Mouse (Mus musculus): ENCODE measurements at regions not wholly inside any gene's neighbourhood (a gene's known extent, or its start where the extent isn't known, plus 50 kb on each side); places are given as distances from the start of the nearest gene placed in this dataset.

GRCm38 (mm10) chr15:62578788-62579187 is 1266.2 kb downstream of the Gsdmc2 start:
- DNase-seq (ENCODE audit: low read depth in 1 of 2, low spot score in 2 of 2), result no peak
- TF ChIP-seq CTCF (IDR thresholded peaks at IDR 0.05; ENCODE audit: extremely low read depth, insufficient read depth, insufficient read length, insufficient replicate concordance), result no peak
- TF ChIP-seq POLR2A (IDR thresholded peaks at IDR 0.05; ENCODE audit: low read depth, low read length), result no peak
- 90% methylated on average over 3 of the region's 3 CpGs for WGBS
- H3K27me3 ChIP-seq (ENCODE audit: control insufficient read depth, insufficient read depth, low read length), result no peaks in the 10 kb centered on the region
- H3K36me3 ChIP-seq (ENCODE audit: control insufficient read depth, insufficient read depth, low read length), result no peaks in the 10 kb centered on the region
- H3K4me3 ChIP-seq (ENCODE audit: extremely low read depth, insufficient read depth, insufficient read length), result no peak overlapping the region
- H3K27ac ChIP-seq (ENCODE audit: insufficient read depth, low read length), result no peak overlapping the region
- H3K4me1 ChIP-seq (ENCODE audit: control insufficient read depth, insufficient read depth, insufficient read length), result no peaks in the 10 kb centered on the region

GRCm38 (mm10) chr15:62575791-62576190 is 1269.2 kb downstream of the Gsdmc2 start:
- H3K27ac ChIP-seq (ENCODE audit: insufficient read depth, low read length), result no peak overlapping the region
- H3K4me1 ChIP-seq (ENCODE audit: control insufficient read depth, insufficient read depth, insufficient read length), result no peaks in the 10 kb centered on the region
- H3K4me3 ChIP-seq (ENCODE audit: extremely low read depth, insufficient read depth, insufficient read length), result no peak overlapping the region
- no peaks in the 10 kb centered on the region for H3K27me3 ChIP-seq (ENCODE audit: control insufficient read depth, insufficient read depth, low read length)
- no peak for DNase-seq (ENCODE audit: low read depth in 1 of 2, low spot score in 2 of 2)
- TF ChIP-seq CTCF (IDR thresholded peaks at IDR 0.05; ENCODE audit: extremely low read depth, insufficient read depth, insufficient read length, insufficient replicate concordance) (no peak), POLR2A (IDR thresholded peaks at IDR 0.05; ENCODE audit: low read depth, low read length) (no peak)
- H3K36me3 ChIP-seq (ENCODE audit: control insufficient read depth, insufficient read depth, low read length), result no peaks in the 10 kb centered on the region
- WGBS, result 88% methylated on average over 2 of the region's 2 CpGs

- Histone ChIP-seq H3K4me1 (ENCODE audit: control insufficient read depth, insufficient read depth, insufficient read length) (no peaks in the 10 kb centered on the region), H3K4me3 (ENCODE audit: extremely low read depth, insufficient read depth, insufficient read length) (no peak overlapping the region), H3K27me3 (ENCODE audit: control insufficient read depth, insufficient read depth, low read length) (no peaks in the 10 kb centered on the region), H3K36me3 (ENCODE audit: control insufficient read depth, insufficient read depth, low read length) (no peaks in the 10 kb centered on the region), H3K27ac (ENCODE audit: insufficient read depth, low read length) (no peak overlapping the region; the same call in 1 of the 2 replicates)
- TF ChIP-seq POLR2A (IDR thresholded peaks at IDR 0.05; ENCODE audit: low read depth, low read length) (no peak), CTCF (IDR thresholded peaks at IDR 0.05; ENCODE audit: extremely low read depth, insufficient read depth, insufficient read length, insufficient replicate concordance) (no peak)
- 91% methylated on average over 7 of the region's 7 CpGs for WGBS
- no peak for DNase-seq (ENCODE audit: low read depth in 1 of 2, low spot score in 2 of 2)
These were observed 1273.2 kb downstream of the Gsdmc2 start for GRCm38 (mm10) chr15:62571803-62572202.

- WGBS, result 85% methylated on average over 7 of the region's 7 CpGs
- DNase-seq (ENCODE audit: low read depth in 1 of 2, low spot score in 2 of 2), result no peak
- Histone ChIP-seq H3K27me3 (ENCODE audit: control insufficient read depth, insufficient read depth, low read length) (no peaks in the 10 kb centered on the region), H3K27ac (ENCODE audit: insufficient read depth, low read length) (no peak overlapping the region), H3K4me3 (ENCODE audit: extremely low read depth, insufficient read depth, insufficient read length) (no peak overlapping the region), H3K36me3 (ENCODE audit: control insufficient read depth, insufficient read depth, low read length) (no peaks in the 10 kb centered on the region), H3K4me1 (ENCODE audit: control insufficient read depth, insufficient read depth, insufficient read length) (no peaks in the 10 kb centered on the region)
- TF ChIP-seq CTCF (IDR thresholded peaks at IDR 0.05; ENCODE audit: extremely low read depth, insufficient read depth, insufficient read length, insufficient replicate concordance) (no peak), POLR2A (IDR thresholded peaks at IDR 0.05; ENCODE audit: low read depth, low read length) (no peak)
These were observed 1275.9 kb downstream of the Gsdmc2 start for GRCm38 (mm10) chr15:62568788-62569713.

- no peaks in the 10 kb centered on the region for H3K4me1 ChIP-seq (ENCODE audit: control insufficient read depth, insufficient read depth, insufficient read length)
- DNase-seq (ENCODE audit: low read depth in 1 of 2, low spot score in 2 of 2), result no peak
- WGBS, result 86% methylated on average over 4 of the region's 4 CpGs
- no peak for TF ChIP-seq POLR2A (IDR thresholded peaks at IDR 0.05; ENCODE audit: low read depth, low read length)
- no peak for TF ChIP-seq CTCF (IDR thresholded peaks at IDR 0.05; ENCODE audit: extremely low read depth, insufficient read depth, insufficient read length, insufficient replicate concordance)
- H3K36me3 ChIP-seq (ENCODE audit: control insufficient read depth, insufficient read depth, low read length), result no peaks in the 10 kb centered on the region
- no peaks in the 10 kb centered on the region for H3K27me3 ChIP-seq (ENCODE audit: control insufficient read depth, insufficient read depth, low read length)
- H3K27ac ChIP-seq (ENCODE audit: insufficient read depth, low read length), result no peak overlapping the region
- no peak overlapping the region for H3K4me3 ChIP-seq (ENCODE audit: extremely low read depth, insufficient read depth, insufficient read length)
These were observed 1277.5 kb downstream of the Gsdmc2 start for GRCm38 (mm10) chr15:62567431-62567830.

GRCm38 (mm10) chr15:62566106-62566511 is 1278.9 kb downstream of the Gsdmc2 start:
- 72% methylated on average over 7 of the region's 7 CpGs for WGBS
- no peak for DNase-seq (ENCODE audit: low read depth in 1 of 2, low spot score in 2 of 2)
- no peak overlapping the region for H3K4me3 ChIP-seq (ENCODE audit: extremely low read depth, insufficient read depth, insufficient read length)

GRCm38 (mm10) chr15:62533233-62533632 is 1311.7 kb downstream of the Gsdmc2 start:
- 87% methylated on average over 2 of the region's 2 CpGs for WGBS
- DNase-seq (ENCODE audit: low read depth in 1 of 2, low spot score in 2 of 2), result no peak
- H3K4me3 ChIP-seq (ENCODE audit: extremely low read depth, insufficient read depth, insufficient read length), result no peak overlapping the region

More at GRCm38 (mm10) chr15:62566106-62566511, 1278.9 kb downstream of the Gsdmc2 start:
- Histone ChIP-seq H3K27me3 (ENCODE audit: control insufficient read depth, insufficient read depth, low read length) (no peaks in the 10 kb centered on the region), H3K4me1 (ENCODE audit: control insufficient read depth, insufficient read depth, insufficient read length) (no peaks in the 10 kb centered on the region), H3K27ac (ENCODE audit: insufficient read depth, low read length) (no peak overlapping the region), H3K36me3 (ENCODE audit: control insufficient read depth, insufficient read depth, low read length) (no peaks in the 10 kb centered on the region)
- no peak for TF ChIP-seq POLR2A (IDR thresholded peaks at IDR 0.05; ENCODE audit: low read depth, low read length)
- TF ChIP-seq CTCF (IDR thresholded peaks at IDR 0.05; ENCODE audit: extremely low read depth, insufficient read depth, insufficient read length, insufficient replicate concordance), result no peak

More at GRCm38 (mm10) chr15:62533233-62533632, 1311.7 kb downstream of the Gsdmc2 start:
- Histone ChIP-seq H3K4me1 (ENCODE audit: control insufficient read depth, insufficient read depth, insufficient read length) (no peaks in the 10 kb centered on the region), H3K27me3 (ENCODE audit: control insufficient read depth, insufficient read depth, low read length) (no peaks in the 10 kb centered on the region), H3K36me3 (ENCODE audit: control insufficient read depth, insufficient read depth, low read length) (no peaks in the 10 kb centered on the region), H3K27ac (ENCODE audit: insufficient read depth, low read length) (no peak overlapping the region)
- no peak for TF ChIP-seq POLR2A (IDR thresholded peaks at IDR 0.05; ENCODE audit: low read depth, low read length)
- no peak for TF ChIP-seq CTCF (IDR thresholded peaks at IDR 0.05; ENCODE audit: extremely low read depth, insufficient read depth, insufficient read length, insufficient replicate concordance)

All from spleen, adult 2 months (tissue).